Mouse (Mus musculus) liver, adult 2 months (tissue): ENCODE measurements at regions not wholly inside any gene's neighbourhood (a gene's known extent, or its start where the extent isn't known, plus 50 kb on each side); places are given as distances from the start of the nearest gene placed in this dataset.

Source experiments
- CTCF ChIP-seq: fragments of 200-500 bp; IDR thresholded peaks from 2 replicates; pipeline ENCODE4 v1.5.1; 2011; ENCODE audit warnings: low read depth, low read length, control low read depth
- POLR2A ChIP-seq: fragments of 200-500 bp; IDR thresholded peaks from 2 replicates; pipeline ENCODE4 v1.6.1; 2011; ENCODE audit warnings: low read length, control low read depth; ENCODE audit not compliant: insufficient read depth; ENCODE audit errors: extremely low read depth

DNA sequence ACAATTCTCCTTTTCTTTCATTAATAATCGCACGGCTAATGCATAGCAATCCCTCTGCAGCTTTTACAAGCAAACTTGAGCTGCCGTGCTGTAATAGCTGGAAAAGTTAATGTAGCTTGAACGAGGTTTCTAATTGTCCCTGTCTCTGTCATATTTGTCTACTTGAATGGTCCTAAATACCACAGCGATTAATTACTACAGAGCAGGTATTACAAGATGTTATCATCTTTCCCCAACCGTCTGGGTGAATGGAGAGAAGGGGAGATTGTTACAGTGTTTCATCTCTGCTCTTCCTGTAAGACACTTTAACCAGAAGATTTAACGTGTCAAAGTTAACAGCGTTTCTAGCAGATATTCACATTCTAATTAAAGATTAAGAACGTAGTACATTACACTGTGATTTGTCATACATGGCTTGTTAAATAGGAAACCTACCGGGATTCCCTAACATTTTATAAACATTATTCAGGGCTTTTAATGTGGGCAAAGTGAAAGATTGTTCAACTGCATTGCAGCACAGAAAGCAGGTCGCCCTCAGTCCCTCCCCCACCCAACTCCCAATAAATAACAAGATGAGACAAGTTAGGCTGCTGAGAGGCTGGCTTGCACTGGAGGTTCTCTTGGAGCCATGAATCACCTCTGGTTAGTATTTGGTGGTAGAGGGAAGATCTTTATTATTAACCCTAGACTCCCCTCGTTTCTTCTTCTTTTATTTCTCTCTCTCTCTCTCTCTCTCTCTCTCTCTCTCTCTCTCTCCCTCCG lies 436.2 kb upstream of the Pou3f3 start:
- no peak for TF ChIP-seq CTCF
- TF ChIP-seq POLR2A = no peak
